Mouse (Mus musculus): Measurements from ENCODE around the gene Pkig.

Gene Pkig

DNA sequence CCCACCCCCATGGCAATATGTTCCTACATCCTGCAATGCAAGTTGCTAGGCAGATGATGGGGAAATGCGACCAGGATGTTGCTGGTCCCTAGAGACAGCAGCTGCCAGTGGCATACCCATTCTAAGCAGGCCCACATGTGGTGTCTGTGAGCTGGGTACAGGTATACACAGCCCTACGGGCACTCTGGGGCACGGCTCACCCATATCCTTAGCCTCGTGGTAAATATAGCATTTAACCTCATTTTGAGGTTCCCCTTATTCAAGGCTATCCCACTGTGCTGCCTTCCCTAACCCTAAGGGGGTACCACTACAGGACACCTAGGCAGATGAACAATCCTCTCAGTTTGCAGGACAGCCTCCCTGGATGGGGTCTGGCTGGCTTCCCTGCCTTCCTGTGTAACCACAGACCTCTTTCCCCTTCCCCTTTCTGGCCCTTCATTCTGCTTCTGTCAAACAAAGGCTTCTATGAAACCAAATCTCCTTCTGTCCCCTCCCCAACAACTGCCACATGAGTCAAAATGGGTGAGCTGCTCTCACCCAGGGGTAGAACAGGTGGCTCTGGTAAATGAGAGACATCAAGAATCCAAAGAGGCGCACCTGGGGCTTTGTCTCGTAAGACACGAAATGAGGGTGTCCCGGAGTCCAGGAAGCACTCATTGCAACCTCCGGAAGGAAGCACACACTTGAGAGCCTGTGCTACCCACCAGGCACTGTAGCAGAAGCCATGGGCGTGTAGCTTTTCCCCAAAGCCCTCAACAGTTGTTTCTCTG, 86.8 kb downstream of the Pkig start:
- in situ Hi-C loops (cut with MboI, MseI): no loop called here

DNA sequence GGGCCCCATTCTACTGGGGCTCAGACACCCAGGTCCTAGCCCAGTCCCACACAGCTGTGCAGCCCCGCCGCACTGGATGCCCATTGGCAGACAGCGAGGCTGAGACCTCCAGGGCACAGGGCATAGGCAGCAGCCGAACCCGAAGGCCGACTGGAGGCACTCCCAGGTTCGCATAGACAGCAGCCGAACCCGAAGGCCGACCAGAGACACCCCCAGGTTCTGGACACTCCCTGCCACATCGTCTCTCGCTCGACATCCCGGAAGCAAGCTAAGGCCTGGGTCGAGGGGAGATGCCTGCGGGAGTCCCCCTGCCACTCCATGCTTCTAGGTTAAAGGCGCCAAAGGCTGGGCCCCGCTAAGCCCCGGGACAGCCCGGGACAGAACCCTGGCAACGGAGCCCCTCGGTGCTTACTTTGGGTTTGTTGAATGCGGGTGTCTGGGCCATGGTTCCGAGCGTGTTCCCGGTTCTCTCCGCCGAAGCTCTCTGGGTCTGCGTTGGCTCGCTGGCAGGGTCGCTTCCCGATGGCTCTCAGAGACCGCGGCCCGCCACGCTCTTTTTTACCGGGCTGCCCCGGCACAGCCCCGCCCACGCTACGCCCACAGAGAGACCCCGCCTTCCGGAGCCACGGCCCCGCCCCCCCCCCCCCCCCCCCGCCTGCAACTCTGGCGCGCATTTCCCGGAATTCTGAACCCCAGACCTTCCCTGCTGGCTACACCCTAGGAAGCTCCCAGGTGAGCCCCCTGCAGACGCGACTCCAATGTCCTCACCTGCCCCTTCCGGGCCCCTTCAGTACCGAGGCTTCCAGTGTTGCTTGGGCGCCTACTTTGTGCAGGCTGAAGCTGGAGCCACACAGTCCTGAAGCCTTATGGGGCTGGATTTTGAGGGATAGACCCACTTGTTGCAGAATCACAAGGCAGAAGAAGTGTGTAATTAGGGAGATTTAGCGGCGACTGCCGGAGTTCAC, 91.7 kb downstream of the Pkig start, which contains the start of gene Ada:
Gene Ada, minus strand, starts transcription at position 593 of the 965 bp plus-strand sequence.
- in situ Hi-C loops (cut with MboI, MseI): loop anchor here in 1 of 2 experiments (10.0 kb wide), 1 partner anchor 485 kb away; no protein-coding TSS in a partner anchor

GRCm38 (mm10) chr2:163754228-163754627, 96.0 kb downstream of the Pkig start:
- in situ Hi-C loops (cut with MboI, MseI): loop anchor here in 1 of 2 experiments (10.0 kb wide), 1 partner anchor 489 kb away; no protein-coding TSS in a partner anchor

- in situ Hi-C loops (cut with MboI, MseI): loop anchor here in 1 of 2 experiments (10.0 kb wide), 1 partner anchor 492 kb away; no protein-coding TSS in a partner anchor
Measured at GRCm38 (mm10) chr2:163756723-163757122, 98.5 kb downstream of the Pkig start.

GRCm38 (mm10) chr2:163758146-163758545, 100.0 kb downstream of the Pkig start:
- in situ Hi-C loops (cut with MboI, MseI): loop anchor here in 1 of 2 experiments (10.0 kb wide), 1 partner anchor 493 kb away; no protein-coding TSS in a partner anchor

DNA sequence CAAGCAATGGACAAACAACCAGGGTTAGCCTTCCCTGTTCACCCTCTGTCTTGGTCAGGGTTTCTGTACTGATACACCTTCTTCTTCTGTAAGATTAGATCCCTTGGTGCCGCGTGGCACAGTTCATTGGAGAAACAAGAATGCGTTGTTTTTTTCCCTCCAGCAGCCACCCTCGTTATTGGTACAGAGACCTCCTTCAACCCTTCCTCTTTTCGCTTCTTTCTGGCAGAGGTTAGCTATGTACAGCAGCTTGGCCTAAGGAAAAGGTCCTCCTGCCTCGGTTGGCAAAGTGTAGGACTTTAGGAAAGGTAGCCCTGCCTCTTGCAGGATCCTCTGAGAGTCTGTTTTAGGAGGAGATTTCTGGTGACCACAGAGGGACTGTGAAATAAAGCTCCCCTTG, 102.4 kb downstream of the Pkig start:
- in situ Hi-C loops (cut with MboI, MseI): no loop called here

- in situ Hi-C loops (cut with MboI, MseI): no loop called here
Measured at GRCm38 (mm10) chr2:163761402-163761801, 103.2 kb downstream of the Pkig start.

DNA sequence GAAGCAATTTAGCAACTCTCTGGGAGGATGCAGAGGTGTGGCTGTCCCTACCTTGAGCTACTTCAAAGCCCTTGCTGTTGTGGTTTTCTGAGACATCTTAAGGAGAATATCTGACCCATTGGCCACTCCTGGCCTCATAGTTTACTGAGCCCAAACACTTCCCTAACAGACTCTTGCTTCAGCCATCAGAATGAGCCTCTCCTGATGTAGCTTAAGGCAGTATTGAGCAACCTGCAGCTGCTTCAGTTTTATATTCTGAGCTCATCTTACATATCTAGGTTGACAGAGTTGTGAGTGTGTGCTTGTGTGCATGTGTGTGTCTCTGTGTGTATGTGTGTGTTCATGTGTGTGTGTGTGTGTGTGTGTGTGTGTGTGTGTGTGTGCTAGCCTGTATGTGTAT, 108.1 kb downstream of the Pkig start:
- in situ Hi-C loops (cut with MboI, MseI): loop anchor here in 1 of 2 experiments (5.0 kb wide), 1 partner anchor 56 kb away; the partner anchor contains the start of gene Ccn5

GRCm38 (mm10) chr2:163766890-163767289, 108.7 kb downstream of the Pkig start:
- in situ Hi-C loops (cut with MboI, MseI): loop anchor here in 1 of 2 experiments (5.0 kb wide), 1 partner anchor 55 kb away; the partner anchor contains the start of gene Ccn5

GRCm38 (mm10) chr2:163770731-163771130, 112.5 kb downstream of the Pkig start:
- in situ Hi-C loops (cut with MboI, MseI): no loop called here

All from T-helper 17 cell (primary cell).